Mouse (Mus musculus) stomach, embryonic 14.5 days (tissue): ENCODE data around the gene Sae1. TPM values are rescaled to one million over a fixed set of nuclear protein-coding genes. Genes with fewer than 3 reads are reported as not detected.

ENCODE experiments used
- ATAC-seq: fragments of 200-750 bp; cut with Nextera tagmentation; 2 replicates; pipeline ENCODE4 v1.8.0; 2017; ENCODE audit warnings: low read depth, moderate TSS enrichment; ENCODE audit not compliant: insufficient number of reproducible peaks, insufficient read depth, low FRiP score
- H3K27ac ChIP-seq: fragments of 300-500 bp; sonication (generic); 2 replicates; pipeline ENCODE4 v1.5.1; 2014; ENCODE audit warnings: mild to moderate bottlenecking, low read length, moderate library complexity, mixed read lengths
- H3K27me3 ChIP-seq: fragments of 300-500 bp; sonication (generic); 2 replicates; pipeline ENCODE4 v1.6.1; 2014; ENCODE audit warnings: low read length, control low read depth, mixed read lengths; ENCODE audit not compliant: control insufficient read depth, insufficient read depth
- H3K36me3 ChIP-seq: fragments of 300-500 bp; sonication (generic); 2 replicates; pipeline ENCODE4 v1.6.1; 2014; ENCODE audit warnings: mild to moderate bottlenecking, control low read depth, low read length, moderate library complexity, mixed read lengths; ENCODE audit not compliant: control insufficient read depth, insufficient read depth
- H3K4me1 ChIP-seq: fragments of 300-500 bp; sonication (generic); 2 replicates; pipeline ENCODE4 v1.6.1; 2014; ENCODE audit warnings: low read length, control low read depth, mixed read lengths; ENCODE audit not compliant: control insufficient read depth, insufficient read depth
- H3K4me2 ChIP-seq: fragments of 300-500 bp; sonication (generic); replicated peaks from 2 replicates; pipeline ENCODE4 v1.6.1; 2014; ENCODE audit warnings: low read depth, low read length, control low read depth
- H3K4me3 ChIP-seq: fragments of 300-500 bp; sonication (generic); 2 replicates; pipeline ENCODE4 v1.5.1; 2014; ENCODE audit warnings: low read depth, low read length, control low read depth
- H3K9ac ChIP-seq: fragments of 300-500 bp; sonication (generic); replicated peaks from 2 replicates; pipeline ENCODE4 v1.6.1; 2014; ENCODE audit warnings: low read depth, mild to moderate bottlenecking, control low read depth, low read length, moderate library complexity, mixed read lengths
- H3K9me3 ChIP-seq: fragments of 300-500 bp; sonication (generic); 2 replicates; pipeline ENCODE4 v1.6.1; 2016; ENCODE audit warnings: low read depth, low read length, control low read depth; ENCODE audit not compliant: control insufficient read depth
- WGBS: fragments of 180-500 bp; shearing (Covaris S2); extraction: QIAGEN DNeasy Blood & Tissue Kit; methylation state at CpG from one replicate; pipeline ENCODE4 v1.1.7; 2014; 5-methylcytosine and 5-hydroxymethylcytosine counted together
- polyA plus RNA-seq: library from polyadenylated mRNA; unstranded; fragments of >200 nt; fragmentation: Nextera tagmentation; extraction: Ambion mirVana; gene quantifications from 2 replicates; pipeline ENCODE4 v1.2.1, GENCODE M21; 2014

The Sae1 gene
- polyA plus RNA-seq: 266 and 292 TPM in 2 replicates

- Histone ChIP-seq H3K36me3 (no peaks in the 10 kb centered on the region; the same call in 1 of the 2 replicates), H3K27ac (peak within 1 kb of the TSS; percentile 76; the same call in 1 of the 2 replicates), H3K4me3 (peak within 1 kb of the TSS; percentile 92), H3K4me1 (peaks cover 10% of the 10 kb centered on the region; the same call in 1 of the 2 replicates), H3K9ac (peak within 1 kb of the TSS; percentile 92), H3K27me3 (no peaks in the 10 kb centered on the region), H3K4me2 (peak within 1 kb of the TSS; percentile 63), H3K9me3 (no peaks in the 10 kb centered on the region)
- peak; percentile 94 for ATAC-seq
- WGBS: under 1% methylated on average over 58 of the region's 58 CpGs
Observed at GRCm38 (mm10) chr7:16387160-16388041, at the start of gene Sae1. Sae1 (minus strand) TSS chr7:16387806.

- WGBS: 87% methylated on average over 9 of the region's 9 CpGs
- ATAC-seq: no peak
- no peak overlapping the region for H3K9ac ChIP-seq
- H3K4me2 ChIP-seq: no peak overlapping the region
- no peak overlapping the region for H3K27ac ChIP-seq
- peaks cover 68% of the 10 kb centered on the region for H3K36me3 ChIP-seq
- no peaks in the 10 kb centered on the region for H3K9me3 ChIP-seq
- H3K4me3 ChIP-seq: no peak overlapping the region
- no peaks in the 10 kb centered on the region for H3K4me1 ChIP-seq
- H3K27me3 ChIP-seq: no peaks in the 10 kb centered on the region
Observed at GRCm38 (mm10) chr7:16435088-16435487, 47.5 kb upstream of the Sae1 start.

GRCm38 (mm10) chr7:16433352-16433971 is 45.9 kb upstream of the Sae1 start:
- H3K4me2 ChIP-seq: no peak overlapping the region
- no peak for ATAC-seq

GRCm38 (mm10) chr7:16426129-16426729 is 38.6 kb upstream of the Sae1 start:
- H3K9ac ChIP-seq: no peak overlapping the region
- no peaks in the 10 kb centered on the region for H3K9me3 ChIP-seq
- ATAC-seq: peak; percentile 81; the same call in 1 of the 2 replicates
- no peak overlapping the region for H3K4me2 ChIP-seq
- no peak overlapping the region for H3K4me3 ChIP-seq
- WGBS: 56% methylated on average over 4 of the region's 4 CpGs
- H3K36me3 ChIP-seq: peaks cover 93% of the 10 kb centered on the region
- H3K4me1 ChIP-seq: no peaks in the 10 kb centered on the region
- H3K27me3 ChIP-seq: no peaks in the 10 kb centered on the region
- H3K27ac ChIP-seq: no peak overlapping the region

More at GRCm38 (mm10) chr7:16433352-16433971, 45.9 kb upstream of the Sae1 start:
- 66% methylated on average over 3 of the region's 3 CpGs for WGBS
- no peak overlapping the region for H3K4me3 ChIP-seq
- no peak overlapping the region for H3K9ac ChIP-seq
- H3K27ac ChIP-seq: no peak overlapping the region
- no peaks in the 10 kb centered on the region for H3K4me1 ChIP-seq
- peaks cover 84% of the 10 kb centered on the region for H3K36me3 ChIP-seq
- no peaks in the 10 kb centered on the region for H3K27me3 ChIP-seq
- no peaks in the 10 kb centered on the region for H3K9me3 ChIP-seq

- no peak overlapping the region for H3K4me2 ChIP-seq
- H3K27ac ChIP-seq: no peak overlapping the region
- H3K4me1 ChIP-seq: no peaks in the 10 kb centered on the region
- peaks cover 93% of the 10 kb centered on the region for H3K36me3 ChIP-seq
- H3K4me3 ChIP-seq: no peak overlapping the region
- H3K27me3 ChIP-seq: no peaks in the 10 kb centered on the region
- WGBS: 86% methylated on average over 10 of the region's 10 CpGs
- H3K9me3 ChIP-seq: no peaks in the 10 kb centered on the region
- H3K9ac ChIP-seq: no peak overlapping the region
- no peak for ATAC-seq
Observed at GRCm38 (mm10) chr7:16425721-16426120, 38.1 kb upstream of the Sae1 start.

- Histone ChIP-seq H3K9me3 (no peaks in the 10 kb centered on the region), H3K4me1 (no peaks in the 10 kb centered on the region), H3K36me3 (peaks cover 92% of the 10 kb centered on the region), H3K27me3 (no peaks in the 10 kb centered on the region), H3K9ac (no peak overlapping the region), H3K4me2 (no peak overlapping the region), H3K27ac (no peak overlapping the region), H3K4me3 (no peak overlapping the region)
- WGBS: 90% methylated on average over 9 of the region's 9 CpGs
- no peak for ATAC-seq
Observed at GRCm38 (mm10) chr7:16423731-16424130, 36.1 kb upstream of the Sae1 start.

GRCm38 (mm10) chr7:16422222-16422856 is 34.7 kb upstream of the Sae1 start:
- Histone ChIP-seq H3K27ac (no peak overlapping the region), H3K4me1 (no peaks in the 10 kb centered on the region), H3K9ac (no peak overlapping the region), H3K27me3 (no peaks in the 10 kb centered on the region), H3K4me3 (no peak overlapping the region), H3K4me2 (no peak overlapping the region), H3K9me3 (no peaks in the 10 kb centered on the region), H3K36me3 (peaks cover 95% of the 10 kb centered on the region)
- no peak for ATAC-seq
- WGBS: 82% methylated on average over 18 of the region's 18 CpGs
